Mouse (Mus musculus) brain, embryonic 14.5 days (tissue): Measurements from ENCODE around the gene Hoxb7. TPM values are rescaled to one million over a fixed set of nuclear protein-coding genes. Genes with fewer than 3 reads are reported as not detected.
A peak's percentile ranks its signal among the peaks of the same experiment; 100 is the strongest.

Experiments
- DNase-seq: peaks from one replicate; pipeline ENCODE4 v3.0.0-alpha.2; 2011; ENCODE audit warnings: low read depth
- CTCF ChIP-seq: fragments of 200-500 bp; IDR thresholded peaks from 2 replicates; pipeline ENCODE4 v1.5.1; 2012; ENCODE audit warnings: inconsistent platforms, mild to moderate bottlenecking, moderate library complexity, borderline replicate concordance; ENCODE audit not compliant: insufficient read depth, insufficient read length; ENCODE audit errors: extremely low read depth
- POLR2A ChIP-seq: fragments of 200-500 bp; IDR thresholded peaks from 2 replicates; pipeline ENCODE4 v1.6.1; 2012; ENCODE audit warnings: mild to moderate bottlenecking, inconsistent platforms, borderline replicate concordance; ENCODE audit not compliant: poor library complexity, insufficient read depth, insufficient read length, severe bottlenecking; ENCODE audit errors: extremely low read depth
- polyA plus RNA-seq: library from polyadenylated mRNA; depleted of rRNA; stranded (reverse); fragments of >200 nt; gene quantifications from 2 replicates; pipeline ENCODE4 v1.2.3, GENCODE M21; 2012

Gene Hoxb7
- polyA plus RNA-seq, 1 experiment, result 2.4 TPM

- TF ChIP-seq POLR2A (no peak), CTCF (no peak)
- no peak for DNase-seq
These were observed 15.4 kb upstream of the Hoxb7 start, which contains the start of gene Hoxb9 for GRCm38 (mm10) chr11:96270996-96271540. TSS of gene Hoxb9 (plus strand) at chr11:96271457.

- no peak for DNase-seq
- TF ChIP-seq CTCF (no peak), POLR2A (no peak)
These were observed 14.8 kb upstream of the Hoxb7 start for GRCm38 (mm10) chr11:96271541-96272011.

- peak; percentile 58 for DNase-seq
- TF ChIP-seq POLR2A (no peak), CTCF (no peak)
These were observed 14.2 kb upstream of the Hoxb7 start for GRCm38 (mm10) chr11:96272024-96272921.

- no peak for DNase-seq
- TF ChIP-seq CTCF (no peak), POLR2A (no peak)
These were observed 12.0 kb upstream of the Hoxb7 start for GRCm38 (mm10) chr11:96274428-96274827.

DNA sequence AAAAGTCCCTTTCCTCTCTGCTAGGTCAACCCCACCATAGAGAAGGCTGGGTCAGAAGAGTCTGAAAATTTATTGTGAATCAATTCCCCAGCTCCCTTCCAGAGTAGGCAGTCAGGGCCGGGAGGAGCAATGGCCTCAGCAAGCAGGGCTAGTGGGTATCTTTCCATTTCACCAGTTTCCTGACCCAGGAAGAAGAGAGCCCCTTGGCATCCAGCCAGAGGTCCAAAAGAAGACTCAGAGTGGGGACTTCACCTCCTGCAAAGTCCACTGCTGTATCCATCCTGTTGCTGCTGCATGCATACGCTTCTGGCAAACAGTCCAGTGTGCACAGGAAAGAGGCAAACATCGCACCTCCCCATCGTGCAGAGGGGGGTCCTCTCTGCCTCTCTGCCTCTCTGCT lies 10.5 kb upstream of the Hoxb7 start:
- DNase-seq, result no peak
- no peak for TF ChIP-seq POLR2A
- TF ChIP-seq CTCF, result no peak

- TF ChIP-seq CTCF, result no peak
- TF ChIP-seq POLR2A, result no peak
- DNase-seq, result no peak
These were observed 9.0 kb upstream of the Hoxb7 start for GRCm38 (mm10) chr11:96277151-96278044.

GRCm38 (mm10) chr11:96278324-96278723 lies 8.1 kb upstream of the Hoxb7 start:
- TF ChIP-seq CTCF (no peak), POLR2A (no peak)
- DNase-seq, result no peak

GRCm38 (mm10) chr11:96278773-96279172 lies 7.7 kb upstream of the Hoxb7 start:
- TF ChIP-seq POLR2A (no peak), CTCF (peak; percentile 88)
- peak; percentile 94 for DNase-seq

- TF ChIP-seq POLR2A (no peak), CTCF (no peak)
- DNase-seq, result no peak
These were observed 6.8 kb upstream of the Hoxb7 start for GRCm38 (mm10) chr11:96279421-96280233.
